ENCODE assay signal across 24 mouse cellular contexts in genomic region chr10:94138890-94139482, GRCm38 (mm10). TPM values are rescaled to one million over a fixed set of nuclear protein-coding genes. Genes with fewer than 3 reads are reported as not detected.
A peak's percentile ranks its signal among the peaks of the same experiment; 100 is the strongest.
DNase-seq lines count a peak whose midpoint lies in the region; ATAC-seq and TF ChIP-seq lines count a peak whose summit lies in the region.
"Had no signal": no experiment of that assay in that cellular context is flagged by ENCODE, and none has a peak within 500 bp of the region (broad histone marks: within the 10 kb centered on the region; RNA-seq: fewer than 3 reads in every experiment).

No protein-coding gene starts in this region.

- no peaks in the 10 kb centered on the region for H3K9me3 ChIP-seq in limb, embryonic 13.5 days
- H3K9me3 ChIP-seq in limb, embryonic 10.5 days (replicated peaks), result no peaks in the 10 kb centered on the region
- no peaks in the 10 kb centered on the region for H3K9me3 ChIP-seq in intestine, postnatal 0 days (ENCODE audit: control insufficient read depth)
- H3K9me3 ChIP-seq in forebrain, postnatal 0 days (ENCODE audit: low read length), result no peaks in the 10 kb centered on the region
- no peaks in the 10 kb centered on the region for H3K9me3 ChIP-seq in kidney, embryonic 15.5 days (replicated peaks)
- H3K9me3 ChIP-seq: embryonic facial prominence, embryonic 15.5 days; G1E; hindbrain, embryonic 12.5 days; hindbrain, embryonic 15.5 days had no signal

- H3K36me3 ChIP-seq in limb, embryonic 13.5 days, result peaks cover 24% of the 10 kb centered on the region
- peaks cover 52% of the 10 kb centered on the region for H3K36me3 ChIP-seq in limb, embryonic 10.5 days
- peaks cover 30% of the 10 kb centered on the region for H3K36me3 ChIP-seq in intestine, postnatal 0 days (ENCODE audit: control insufficient read depth, insufficient read depth)
- no peaks in the 10 kb centered on the region for H3K36me3 ChIP-seq in forebrain, postnatal 0 days (ENCODE audit: insufficient read depth)
- H3K36me3 ChIP-seq in kidney, embryonic 15.5 days, result peaks cover 17% of the 10 kb centered on the region
- H3K36me3 ChIP-seq: embryonic facial prominence, embryonic 15.5 days; hindbrain, embryonic 15.5 days had no signal

- no peak for DNase-seq in limb, embryonic 10.5 days (ENCODE audit: low spot score)
- no peak for DNase-seq in forebrain, postnatal 0 days
- no peak for DNase-seq in cerebellum, postnatal 10 days
- DNase-seq: adrenal gland, postnatal 10 days; adrenal gland, postnatal 36 days; B cell, adult 2 months; cerebellum, adult 18-20 months; cerebellum, adult 9-10 months; cerebellum, postnatal 36 days; embryo, embryonic 11 days; gastrocnemius, postnatal 36 days; heart, adult 11 months had no signal

- no peak for ATAC-seq in limb, embryonic 13.5 days (ENCODE audit: low FRiP score, low read depth)
- ATAC-seq in intestine, postnatal 0 days, result peak; percentile 74
- peak; percentile 64; the same call in 1 of the 2 replicates for ATAC-seq in monocyte, adult 5-6 weeks (replicated peaks; ENCODE audit: insufficient number of reproducible peaks, low FRiP score, low TSS enrichment, poor library complexity, severe bottlenecking)
- ATAC-seq in forebrain, postnatal 0 days, result no peak
- ATAC-seq in kidney, embryonic 15.5 days (replicated peaks; ENCODE audit: low FRiP score), result no peak
- ATAC-seq: forebrain, embryonic 14.5 days; Patski had no signal

- no peak for TF ChIP-seq CTCF in intestine, postnatal 0 days (IDR thresholded peaks at IDR 0.05; ENCODE audit: low read depth)
- no peak for TF ChIP-seq CTCF in forebrain, postnatal 0 days (IDR thresholded peaks at IDR 0.05; ENCODE audit: low read depth)

- peaks cover 30% of the 10 kb centered on the region for H3K4me1 ChIP-seq in limb, embryonic 13.5 days
- H3K4me1 ChIP-seq in limb, embryonic 10.5 days, result no peaks in the 10 kb centered on the region
- H3K4me1 ChIP-seq in intestine, postnatal 0 days (replicated peaks; ENCODE audit: control insufficient read depth, insufficient read depth, low read length), result 0 out of 2 replicates have a peak, but pooled peaks cover 3% of the 10 kb centered on the region
- H3K4me1 ChIP-seq in forebrain, postnatal 0 days (ENCODE audit: insufficient read depth), result no peaks in the 10 kb centered on the region
- 0 out of 2 replicates have a peak, but pooled peaks cover 2% of the 10 kb centered on the region for H3K4me1 ChIP-seq in kidney, embryonic 15.5 days
- H3K4me1 ChIP-seq: hindbrain, embryonic 12.5 days; hindbrain, embryonic 15.5 days had no signal

- no peak overlapping the region for H3K4me2 ChIP-seq in limb, embryonic 13.5 days (replicated peaks)
- H3K4me2 ChIP-seq in intestine, postnatal 0 days (replicated peaks; ENCODE audit: low read depth), result no peak overlapping the region
- no peak overlapping the region for H3K4me2 ChIP-seq in forebrain, postnatal 0 days (ENCODE audit: low read depth)
- H3K4me2 ChIP-seq in kidney, embryonic 15.5 days, result no peak overlapping the region
- H3K4me2 ChIP-seq: embryonic facial prominence, embryonic 15.5 days; heart, embryonic 11.5 days; hindbrain, embryonic 12.5 days; hindbrain, embryonic 15.5 days had no signal

- 0 out of 2 replicates have a peak overlapping the region, but pooled peaks have one; percentile 4 for H3K9ac ChIP-seq in limb, embryonic 13.5 days
- H3K9ac ChIP-seq in intestine, postnatal 0 days (ENCODE audit: low read depth, low read length), result no peak overlapping the region
- no peak overlapping the region for H3K9ac ChIP-seq in forebrain, postnatal 0 days
- no peak overlapping the region for H3K9ac ChIP-seq in kidney, embryonic 15.5 days
- H3K9ac ChIP-seq: embryonic facial prominence, embryonic 15.5 days; hindbrain, embryonic 12.5 days; hindbrain, embryonic 15.5 days had no signal

- no peaks in the 10 kb centered on the region for H3K27me3 ChIP-seq in limb, embryonic 13.5 days
- H3K27me3 ChIP-seq in limb, embryonic 10.5 days (ENCODE audit: low read depth, poor library complexity, severe bottlenecking), result no peaks in the 10 kb centered on the region
- no peaks in the 10 kb centered on the region for H3K27me3 ChIP-seq in intestine, postnatal 0 days (replicated peaks; ENCODE audit: control insufficient read depth, insufficient read depth, low read length)
- no peaks in the 10 kb centered on the region for H3K27me3 ChIP-seq in forebrain, postnatal 0 days (ENCODE audit: insufficient read depth, low read length)
- no peaks in the 10 kb centered on the region for H3K27me3 ChIP-seq in kidney, embryonic 15.5 days
- H3K27me3 ChIP-seq: CH12.LX; embryonic facial prominence, embryonic 15.5 days; hindbrain, embryonic 12.5 days; hindbrain, embryonic 15.5 days; Patski had no signal

- H3K4me3 ChIP-seq in limb, embryonic 13.5 days, result no peak overlapping the region
- H3K4me3 ChIP-seq in limb, embryonic 10.5 days, result no peak overlapping the region
- no peak overlapping the region for H3K4me3 ChIP-seq in intestine, postnatal 0 days (ENCODE audit: low read depth, low read length)
- no peak overlapping the region for H3K4me3 ChIP-seq in forebrain, postnatal 0 days (ENCODE audit: low read depth, low read length)
- no peak overlapping the region for H3K4me3 ChIP-seq in kidney, embryonic 15.5 days (replicated peaks)
- H3K4me3 ChIP-seq: embryonic facial prominence, embryonic 15.5 days; hindbrain, embryonic 12.5 days; hindbrain, embryonic 15.5 days had no signal

- 85% methylated on average over 10 of the region's 10 CpGs for WGBS in limb, embryonic 13.5 days
- 94% methylated on average over 10 of the region's 10 CpGs for whole genome bisulfite sequencing in limb, embryonic 10.5 days
- 78% methylated on average over 10 of the region's 10 CpGs for WGBS in intestine, postnatal 0 days
- WGBS in forebrain, postnatal 0 days, result 94% methylated on average over 10 of the region's 10 CpGs
- WGBS in kidney, embryonic 15.5 days, result 88% methylated on average over 10 of the region's 10 CpGs

- H3K27ac ChIP-seq in limb, embryonic 13.5 days, result no peak overlapping the region
- no peak overlapping the region for H3K27ac ChIP-seq in limb, embryonic 10.5 days
- H3K27ac ChIP-seq in intestine, postnatal 0 days (ENCODE audit: low read depth, low read length), result peak overlapping the region; percentile 28; the same call in 1 of the 2 replicates
- no peak overlapping the region for H3K27ac ChIP-seq in forebrain, postnatal 0 days (ENCODE audit: low read depth, low read length)
- no peak overlapping the region for H3K27ac ChIP-seq in kidney, embryonic 15.5 days
- H3K27ac ChIP-seq: embryonic facial prominence, embryonic 15.5 days; hindbrain, embryonic 12.5 days; hindbrain, embryonic 15.5 days had no signal

RNA-seq across cellular contexts. Expression of gene Nr2c1, which starts 8.8 kb away (rescaled TPM):
- polyA plus RNA-seq in limb, embryonic 13.5 days (2015; fragmentation: Nextera tagmentation; extraction: Ambion mirVana), result 9.9 and 10.0 TPM in 2 replicates
- polyA plus RNA-seq in limb, embryonic 10.5 days (2016; fragmentation: Nextera tagmentation; extraction: Ambion mirVana), result 12.1 and 12.7 TPM in 2 replicates
- polyA plus RNA-seq in intestine, postnatal 0 days (2015; fragmentation: Nextera tagmentation; extraction: Ambion mirVana), result 3.8 and 4.2 TPM in 2 replicates
- total RNA-seq in monocyte, adult 5-6 weeks (2017), result 1.6 to 6.9 TPM (median 2.2 TPM) in 3 replicates
- 4.8 and 8.4 TPM in 2 replicates for total RNA-seq in forebrain, postnatal 0 days (2014; rRNA removed)
- polyA plus RNA-seq in forebrain, postnatal 0 days (2015; fragmentation: Nextera tagmentation; extraction: Ambion mirVana), result 2.6 and 3.2 TPM in 2 replicates
- polyA plus RNA-seq in kidney, embryonic 15.5 days (2015; fragmentation: Nextera tagmentation; extraction: Ambion mirVana), result 8.5 and 9.7 TPM in 2 replicates

RNA-seq across cellular contexts. Expression of gene Ndufa12, which starts 59.5 kb away (rescaled TPM):
- polyA plus RNA-seq in limb, embryonic 13.5 days (2015; fragmentation: Nextera tagmentation; extraction: Ambion mirVana), result 306 and 316 TPM in 2 replicates
- polyA plus RNA-seq in limb, embryonic 10.5 days (2016; fragmentation: Nextera tagmentation; extraction: Ambion mirVana), result 495 and 559 TPM in 2 replicates
- 534 and 563 TPM in 2 replicates for polyA plus RNA-seq in intestine, postnatal 0 days (2015; fragmentation: Nextera tagmentation; extraction: Ambion mirVana)
- total RNA-seq in monocyte, adult 5-6 weeks (2017), result 90.2 to 144 TPM (median 119 TPM) in 3 replicates
- 219 and 220 TPM in 2 replicates for total RNA-seq in forebrain, postnatal 0 days (2014; rRNA removed)
- polyA plus RNA-seq in forebrain, postnatal 0 days (2015; fragmentation: Nextera tagmentation; extraction: Ambion mirVana), result 483 and 610 TPM in 2 replicates
- polyA plus RNA-seq in kidney, embryonic 15.5 days (2015; fragmentation: Nextera tagmentation; extraction: Ambion mirVana), result 421 and 423 TPM in 2 replicates

Comparison
In these comparisons a context has a peak if more than half of its experiments do, and no peak if none do; other contexts are left out.
1. ATAC-seq: peak in intestine, postnatal 0 days (single experiment) and monocyte, adult 5-6 weeks (single experiment); none in limb, embryonic 13.5 days (single experiment), forebrain, postnatal 0 days (single experiment) and kidney, embryonic 15.5 days (single experiment).